In genomic region chr4:100998145-100998544, GRCm38 (mm10) we compare ENCODE assay signal across 8 mouse cellular contexts. TPM values are rescaled to one million over a fixed set of nuclear protein-coding genes. Genes with fewer than 3 reads are reported as not detected.
DNase-seq lines count a peak whose midpoint lies in the region; ATAC-seq lines count a peak whose summit lies in the region.

No protein-coding gene starts in this region.

- peaks cover 8% of the 10 kb centered on the region for H3K4me1 ChIP-seq in kidney, embryonic 16.5 days (ENCODE audit: insufficient read depth, low read length)
- H3K4me1 ChIP-seq in embryonic facial prominence, embryonic 10.5 days: 0 out of 2 replicates have a peak, but pooled peaks cover 4% of the 10 kb centered on the region
- H3K4me1 ChIP-seq in hindbrain, embryonic 14.5 days (replicated peaks; ENCODE audit: control insufficient read depth, insufficient read depth, low read length): peaks cover 4% of the 10 kb centered on the region; the same call in 1 of the 2 replicates
- H3K4me1 ChIP-seq in liver, embryonic 12.5 days: peaks cover 42% of the 10 kb centered on the region
- H3K4me1 ChIP-seq in neural tube, embryonic 11.5 days (ENCODE audit: control insufficient read depth, insufficient read depth, low read length): no peaks in the 10 kb centered on the region

- no peak overlapping the region for H3K27ac ChIP-seq in kidney, embryonic 16.5 days (ENCODE audit: low read length)
- H3K27ac ChIP-seq in embryonic facial prominence, embryonic 10.5 days (replicated peaks): no peak overlapping the region
- peak overlapping the region; percentile 34; the same call in 1 of the 2 replicates for H3K27ac ChIP-seq in hindbrain, embryonic 14.5 days
- peak overlapping the region; percentile 32; the same call in 1 of the 2 replicates for H3K27ac ChIP-seq in liver, embryonic 12.5 days
- no peak overlapping the region for H3K27ac ChIP-seq in neural tube, embryonic 11.5 days (ENCODE audit: low read depth, low read length)

- no peak overlapping the region for H3K9ac ChIP-seq in kidney, embryonic 16.5 days (replicated peaks; ENCODE audit: low read length)
- no peak overlapping the region for H3K9ac ChIP-seq in hindbrain, embryonic 14.5 days
- no peak overlapping the region for H3K9ac ChIP-seq in liver, embryonic 12.5 days
- H3K9ac ChIP-seq in neural tube, embryonic 11.5 days (ENCODE audit: low read length): no peak overlapping the region

- ATAC-seq in kidney, embryonic 16.5 days (ENCODE audit: low FRiP score, low TSS enrichment): no peak
- ATAC-seq in hindbrain, embryonic 14.5 days (ENCODE audit: low FRiP score): no peak
- ATAC-seq in liver, embryonic 12.5 days: no peak
- no peak for ATAC-seq in neural tube, embryonic 11.5 days (ENCODE audit: insufficient read depth, low FRiP score, low TSS enrichment)
- ATAC-seq in inflammation-experienced regulatory T-cells, adult 6 months: no peak

- 20% methylated on average over 2 of the region's 2 CpGs for WGBS in kidney, embryonic 16.5 days
- 22% methylated on average over 2 of the region's 2 CpGs for WGBS in embryonic facial prominence, embryonic 10.5 days
- 16% methylated on average over 2 of the region's 2 CpGs for WGBS in hindbrain, embryonic 14.5 days
- WGBS in liver, embryonic 12.5 days (ENCODE audit: insufficient replicate concordance): 23% methylated on average over 2 of the region's 2 CpGs
- WGBS in neural tube, embryonic 11.5 days: 25% methylated on average over 2 of the region's 2 CpGs

- H3K4me2 ChIP-seq in kidney, embryonic 16.5 days (replicated peaks; ENCODE audit: low read depth, low read length): no peak overlapping the region
- no peak overlapping the region for H3K4me2 ChIP-seq in hindbrain, embryonic 14.5 days (replicated peaks)
- 0 out of 2 replicates have a peak overlapping the region, but pooled peaks have one; percentile 66 for H3K4me2 ChIP-seq in liver, embryonic 12.5 days
- no peak overlapping the region for H3K4me2 ChIP-seq in neural tube, embryonic 11.5 days (ENCODE audit: low read depth)

- H3K9me3 ChIP-seq in kidney, embryonic 16.5 days (ENCODE audit: low read length): no peaks in the 10 kb centered on the region
- H3K9me3 ChIP-seq in embryonic facial prominence, embryonic 10.5 days: no peaks in the 10 kb centered on the region
- H3K9me3 ChIP-seq in hindbrain, embryonic 14.5 days (ENCODE audit: control insufficient read depth, low read length): no peaks in the 10 kb centered on the region
- no peaks in the 10 kb centered on the region for H3K9me3 ChIP-seq in liver, embryonic 12.5 days (replicated peaks)
- no peaks in the 10 kb centered on the region for H3K9me3 ChIP-seq in neural tube, embryonic 11.5 days (ENCODE audit: control insufficient read depth, low read length)

- H3K4me3 ChIP-seq in kidney, embryonic 16.5 days (ENCODE audit: low read length): no peak overlapping the region
- no peak overlapping the region for H3K4me3 ChIP-seq in embryonic facial prominence, embryonic 10.5 days
- H3K4me3 ChIP-seq in hindbrain, embryonic 14.5 days (replicated peaks; ENCODE audit: low read length): no peak overlapping the region
- no peak overlapping the region for H3K4me3 ChIP-seq in liver, embryonic 12.5 days
- H3K4me3 ChIP-seq in neural tube, embryonic 11.5 days (ENCODE audit: low read depth, low read length): no peak overlapping the region

- peak; percentile 42 for DNase-seq in kidney, adult 9 months
- DNase-seq in ZHBTc4 (ENCODE audit: low read depth, low spot score): peak; percentile 53
- peak; percentile 54 for DNase-seq in embryonic facial prominence, embryonic 10.5 days (ENCODE audit: low spot score)
- DNase-seq in hindbrain, embryonic 14.5 days (ENCODE audit: low spot score): peak; percentile 83
- DNase-seq in neural tube, embryonic 11.5 days (ENCODE audit: low spot score): peak; percentile 48

- H3K27me3 ChIP-seq in kidney, embryonic 16.5 days (ENCODE audit: insufficient read depth, low read length): no peaks in the 10 kb centered on the region
- H3K27me3 ChIP-seq in embryonic facial prominence, embryonic 10.5 days (replicated peaks; ENCODE audit: low read depth, poor library complexity, severe bottlenecking): no peaks in the 10 kb centered on the region
- H3K27me3 ChIP-seq in hindbrain, embryonic 14.5 days (ENCODE audit: control insufficient read depth, insufficient read depth, low read length): no peaks in the 10 kb centered on the region
- no peaks in the 10 kb centered on the region for H3K27me3 ChIP-seq in liver, embryonic 12.5 days (replicated peaks)
- no peaks in the 10 kb centered on the region for H3K27me3 ChIP-seq in neural tube, embryonic 11.5 days (ENCODE audit: control insufficient read depth, insufficient read depth, low read length)

- H3K36me3 ChIP-seq in kidney, embryonic 16.5 days (ENCODE audit: insufficient read depth, low read length): peaks cover 31% of the 10 kb centered on the region
- peaks cover 76% of the 10 kb centered on the region for H3K36me3 ChIP-seq in embryonic facial prominence, embryonic 10.5 days (replicated peaks)
- H3K36me3 ChIP-seq in hindbrain, embryonic 14.5 days (replicated peaks; ENCODE audit: control insufficient read depth, insufficient read depth): no peaks in the 10 kb centered on the region; the same call in 1 of the 2 replicates
- H3K36me3 ChIP-seq in liver, embryonic 12.5 days: peaks cover 12% of the 10 kb centered on the region
- peaks cover 5% of the 10 kb centered on the region; the same call in 1 of the 2 replicates for H3K36me3 ChIP-seq in neural tube, embryonic 11.5 days (ENCODE audit: control insufficient read depth, insufficient read depth, low read length)

RNA-seq across cellular contexts. Expression of gene Gm10577, which starts 22.4 kb away (rescaled TPM):
- polyA plus RNA-seq in kidney, embryonic 16.5 days (2015; fragmentation: Nextera tagmentation; extraction: Ambion mirVana): not detected in 2 replicates
- polyA plus RNA-seq in embryonic facial prominence, embryonic 10.5 days (2016; fragmentation: Nextera tagmentation; extraction: Ambion mirVana): not detected in 2 replicates
- not detected in 2 replicates for polyA plus RNA-seq in hindbrain, embryonic 14.5 days (2014; fragmentation: Nextera tagmentation; extraction: Ambion mirVana)
- polyA plus RNA-seq in liver, embryonic 12.5 days (2016; fragmentation: Nextera tagmentation; extraction: Ambion mirVana): not detected in 2 replicates
- polyA plus RNA-seq in neural tube, embryonic 11.5 days (2014; fragmentation: Nextera tagmentation; extraction: Ambion mirVana): not detected in 2 replicates
- not detected for polyA plus RNA-seq in inflammation-experienced regulatory T-cells, adult 6 months (2017; shearing (Covaris generic))

Comparison
In these comparisons a context has a peak if more than half of its experiments do, and no peak if none do; other contexts are left out.
1. H3K27ac ChIP-seq: peak in hindbrain, embryonic 14.5 days (single experiment) and liver, embryonic 12.5 days (single experiment); none in kidney, embryonic 16.5 days (single experiment), embryonic facial prominence, embryonic 10.5 days (single experiment) and neural tube, embryonic 11.5 days (single experiment).
2. Peak in every context shown above with its lines, with median percentiles within 50 percentile points of each other: DNase-seq.